Mouse (Mus musculus) spleen, adult 2 months (tissue): Measurements from ENCODE around the gene Slc35g3.

Experiments
- CTCF ChIP-seq: fragments of 200-500 bp; IDR thresholded peaks from 2 replicates; pipeline ENCODE4 v1.5.1; 2011; ENCODE audit warnings: mild to moderate bottlenecking, inconsistent platforms; ENCODE audit not compliant: insufficient read depth, insufficient read length, insufficient replicate concordance; ENCODE audit errors: extremely low read depth
- POLR2A ChIP-seq: fragments of 200-500 bp; IDR thresholded peaks from 2 replicates; pipeline ENCODE4 v1.6.1; 2011; ENCODE audit warnings: low read depth, low read length, inconsistent platforms

DNA sequence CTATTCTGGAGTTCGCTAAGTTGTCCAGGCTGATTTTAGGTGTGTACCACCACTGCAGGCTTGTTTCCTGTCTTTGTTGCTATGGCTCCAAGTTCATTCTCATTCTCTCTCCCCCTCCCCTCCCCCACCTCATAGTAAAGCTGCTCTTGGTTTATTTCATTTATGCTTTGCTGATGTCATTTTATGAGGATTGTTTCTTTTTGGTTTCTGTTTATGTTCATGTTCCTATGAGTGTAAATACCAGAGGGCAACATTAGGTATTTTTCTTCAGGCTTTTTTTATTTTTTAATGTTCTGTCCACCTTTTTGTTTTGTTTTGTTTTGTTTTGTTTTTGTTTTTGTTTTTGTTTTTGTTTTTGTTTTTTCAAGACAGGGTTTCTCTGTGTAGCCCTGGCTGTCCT is at the start of gene Slc35g3:
- no peak for TF ChIP-seq CTCF
- no peak for TF ChIP-seq POLR2A
